Mouse (Mus musculus): Measurements from ENCODE around the gene Oit3.
A peak's percentile ranks its signal among the peaks of the same experiment; 100 is the strongest.

The Oit3 gene

DNA sequence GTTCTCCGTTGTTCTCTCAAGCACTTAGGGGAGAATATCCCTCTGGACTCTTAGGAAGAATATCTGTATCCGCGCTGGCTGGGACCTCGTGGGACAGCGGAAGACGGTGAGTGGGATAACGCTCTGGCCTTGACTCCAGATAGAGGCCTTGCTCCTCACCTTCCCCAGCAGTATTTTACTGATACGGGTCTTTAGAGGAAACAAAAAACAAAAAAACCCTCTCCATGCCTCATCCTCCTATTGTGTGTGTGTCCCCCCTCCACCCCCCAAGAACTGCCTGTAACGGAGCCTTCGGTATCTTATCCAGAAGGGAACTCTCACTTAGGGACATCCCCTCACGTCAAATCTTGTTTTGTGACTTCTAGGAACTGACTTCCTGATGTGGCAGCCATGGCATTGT, at the start of gene Oit3:
Gene Oit3, minus strand, starts transcription at position 44 of the 400 bp plus-strand sequence.
- no peak for DNase-seq (ENCODE audit: low spot score)

DNA sequence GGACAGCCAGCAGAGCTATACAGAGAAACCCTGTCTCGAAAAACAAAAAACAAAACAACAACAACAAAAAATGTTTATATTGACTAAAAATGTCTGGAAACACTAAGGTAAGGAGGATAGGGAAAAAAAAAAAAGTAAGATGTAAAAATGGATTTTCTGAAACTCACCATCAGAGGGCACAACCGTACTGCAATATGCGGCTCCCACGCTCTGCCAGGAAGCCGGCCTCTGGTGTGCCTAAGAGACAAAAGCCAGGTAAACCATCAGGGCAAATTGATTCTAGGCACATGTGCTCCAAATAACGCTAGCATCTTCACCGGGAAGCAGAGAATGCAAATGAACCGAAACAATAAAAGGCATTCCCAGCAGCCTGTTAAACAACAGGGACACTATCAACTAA, 49.3 kb upstream of the Oit3 start:
- peak; percentile 35 for DNase-seq (ENCODE audit: low spot score)

- DNase-seq (ENCODE audit: low spot score): peak; percentile 15
Observed at GRCm38 (mm10) chr10:59489411-59489810, 47.8 kb upstream of the Oit3 start.

DNA sequence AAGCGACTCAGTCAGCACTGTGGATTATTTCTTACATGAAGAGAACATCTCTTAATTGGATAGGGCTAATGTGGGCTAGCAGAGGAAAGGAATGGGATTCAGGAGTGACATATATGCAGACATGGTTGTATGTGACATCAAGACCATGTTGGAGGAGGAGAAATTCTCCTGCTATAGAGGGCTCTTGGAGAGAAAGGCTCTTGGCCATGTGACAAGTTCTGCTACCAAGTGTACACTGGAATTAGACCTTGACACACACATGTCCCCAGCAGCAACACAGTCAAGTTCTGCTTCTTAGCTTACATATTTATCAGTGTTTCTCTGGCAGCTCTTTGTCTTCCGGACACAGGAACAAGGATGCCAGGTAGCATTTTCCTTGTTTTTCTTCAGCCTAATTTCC, 45.8 kb upstream of the Oit3 start:
- DNase-seq (ENCODE audit: low spot score): peak; percentile 20

DNA sequence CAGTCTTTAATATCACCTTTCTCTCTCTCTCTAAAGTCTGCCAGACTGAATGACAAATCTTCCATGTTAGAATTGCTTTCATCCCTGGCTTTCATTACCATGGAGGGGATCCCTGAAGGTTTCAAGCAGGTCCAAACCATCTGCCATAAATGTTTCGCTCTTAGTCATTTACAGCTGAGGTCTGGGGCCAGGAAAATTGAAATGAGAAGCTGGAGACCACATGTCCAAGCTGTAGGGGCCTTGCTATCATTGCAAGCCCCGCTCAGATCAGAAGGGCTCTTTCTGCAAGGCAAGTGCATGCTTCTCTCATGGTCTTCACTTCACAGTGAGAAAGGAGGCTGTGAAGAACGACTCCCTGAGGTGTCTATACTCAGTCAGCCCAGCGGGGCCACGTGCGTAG, 42.7 kb upstream of the Oit3 start:
- DNase-seq (ENCODE audit: low spot score): no peak

DNA sequence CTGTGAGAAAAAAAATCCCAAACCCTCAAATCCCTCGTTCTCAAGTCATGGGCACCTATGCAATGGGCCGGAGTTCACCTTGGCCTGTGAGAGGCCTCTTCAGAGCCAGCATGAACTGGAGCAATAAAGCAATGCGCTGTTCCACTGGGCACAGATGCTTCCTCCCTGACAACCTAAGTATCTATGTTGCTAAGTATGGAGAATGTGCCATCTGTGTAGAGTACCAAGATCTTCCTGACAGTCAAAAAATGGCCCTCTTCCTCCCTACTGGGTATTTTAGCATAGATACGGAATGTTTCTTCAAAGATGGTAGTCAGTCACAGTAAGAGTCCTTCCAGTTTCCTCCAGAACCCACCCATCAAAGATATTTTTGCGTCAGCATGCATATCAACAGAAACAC, 39.8 kb upstream of the Oit3 start:
- no peak for DNase-seq (ENCODE audit: low spot score)

DNA sequence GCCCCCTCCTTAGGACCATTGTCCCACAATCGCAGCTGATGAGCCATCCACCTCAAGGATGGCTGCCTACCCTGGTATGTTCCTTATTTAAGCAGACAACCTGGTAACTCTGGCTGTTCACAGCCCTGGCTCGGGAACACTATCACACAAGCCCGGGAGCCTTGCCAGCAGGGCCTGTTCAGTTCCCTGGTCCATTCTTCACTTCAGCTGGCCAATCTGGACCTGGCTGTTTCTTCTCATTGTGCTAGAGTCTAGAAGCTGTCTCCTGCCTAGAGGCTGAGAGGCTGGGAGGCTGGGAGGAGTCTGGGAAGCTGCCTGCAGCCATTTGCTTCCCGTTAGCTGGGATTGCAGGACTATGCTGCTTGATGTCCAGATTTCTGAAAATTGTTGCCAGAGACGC, 28.9 kb upstream of the Oit3 start:
- no peak for DNase-seq (ENCODE audit: low spot score)

GRCm38 (mm10) chr10:59467297-59467696, 25.7 kb upstream of the Oit3 start:
- DNase-seq (ENCODE audit: low spot score): no peak

DNA sequence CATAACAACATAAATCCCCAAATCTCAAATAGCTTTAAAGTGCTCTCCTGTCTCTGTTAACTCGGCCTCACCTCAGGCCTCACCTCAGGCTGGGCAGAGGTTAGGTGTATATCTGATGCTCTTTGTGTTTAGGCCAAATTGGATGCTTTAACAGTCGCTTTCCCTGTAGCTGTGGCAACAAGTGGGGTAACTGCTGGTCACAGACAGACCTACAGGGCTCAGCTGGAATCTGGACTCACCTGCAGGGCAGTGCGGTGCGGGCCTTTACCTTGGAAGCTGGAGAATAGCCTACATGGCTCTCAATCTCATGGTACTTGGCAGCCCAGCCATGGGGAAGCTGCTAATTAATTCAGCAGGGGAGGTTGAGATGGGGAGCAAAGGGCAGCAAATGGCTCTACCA, 25.0 kb upstream of the Oit3 start:
- no peak for DNase-seq (ENCODE audit: low spot score)

DNA sequence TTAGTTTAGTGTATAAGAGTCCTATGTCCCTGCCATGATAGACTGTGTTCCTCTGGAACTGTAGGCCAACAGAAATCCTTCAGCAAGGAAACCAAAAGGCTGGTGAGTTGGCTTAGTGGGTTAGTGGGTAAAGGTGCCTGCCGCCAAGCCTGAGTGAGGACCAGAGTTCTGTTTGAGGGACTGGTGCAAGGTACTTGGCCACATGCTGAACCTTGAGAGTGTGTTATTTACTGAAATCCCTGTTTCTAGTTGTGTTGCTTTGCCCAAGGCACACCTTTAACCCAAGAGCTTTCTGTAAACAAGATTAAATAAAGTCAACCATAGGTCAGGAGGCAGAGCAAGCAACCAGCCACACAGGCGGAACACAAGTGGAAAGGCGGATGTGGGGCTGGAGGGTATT, 24.0 kb upstream of the Oit3 start:
- no peak for DNase-seq (ENCODE audit: low spot score)

- DNase-seq (ENCODE audit: low spot score): no peak
Observed at GRCm38 (mm10) chr10:59462307-59462706, 20.7 kb upstream of the Oit3 start.

DNA sequence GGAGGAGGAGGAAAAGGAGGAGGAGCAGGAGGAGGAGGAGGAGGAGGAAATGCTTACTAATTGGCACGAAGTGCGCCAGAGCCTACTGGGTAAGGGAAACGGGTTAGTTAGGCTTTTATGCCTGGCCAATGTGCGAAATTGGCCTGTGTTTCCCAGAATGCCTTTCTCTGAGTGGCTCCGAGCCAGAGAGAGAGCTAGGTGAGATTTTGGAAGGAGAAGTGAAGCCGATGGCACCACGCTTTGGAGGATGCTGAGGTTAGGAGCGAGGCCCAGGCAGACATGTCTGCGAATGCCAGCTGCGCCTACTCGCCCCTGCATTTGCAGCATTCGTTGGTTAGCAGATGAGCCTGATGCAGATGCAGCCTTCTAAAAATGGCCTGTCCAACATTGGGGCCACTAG, 18.2 kb upstream of the Oit3 start:
- no peak for DNase-seq (ENCODE audit: low spot score)

DNA sequence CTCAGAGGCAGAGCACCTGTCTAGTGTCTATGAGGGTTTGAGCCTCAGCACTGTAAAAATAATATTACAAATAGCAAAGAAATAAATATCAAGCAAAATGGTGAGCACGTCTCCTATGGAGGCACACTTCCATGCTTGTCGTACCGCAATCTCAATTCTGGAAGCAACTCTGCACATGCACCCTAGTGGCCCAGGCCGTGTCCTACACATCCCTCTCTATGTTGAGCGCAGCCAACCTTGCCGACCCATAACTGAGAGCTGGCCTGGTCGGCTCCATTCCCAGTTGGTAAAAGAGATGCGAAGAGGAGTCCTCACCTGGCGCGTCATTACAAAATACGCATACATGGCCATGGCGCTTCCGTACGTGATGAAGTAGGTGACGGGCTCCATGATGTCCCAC, 13.1 kb upstream of the Oit3 start:
- DNase-seq (ENCODE audit: low spot score): no peak

GRCm38 (mm10) chr10:59451839-59452238, 10.3 kb upstream of the Oit3 start:
- DNase-seq (ENCODE audit: low spot score): peak; percentile 48

DNA sequence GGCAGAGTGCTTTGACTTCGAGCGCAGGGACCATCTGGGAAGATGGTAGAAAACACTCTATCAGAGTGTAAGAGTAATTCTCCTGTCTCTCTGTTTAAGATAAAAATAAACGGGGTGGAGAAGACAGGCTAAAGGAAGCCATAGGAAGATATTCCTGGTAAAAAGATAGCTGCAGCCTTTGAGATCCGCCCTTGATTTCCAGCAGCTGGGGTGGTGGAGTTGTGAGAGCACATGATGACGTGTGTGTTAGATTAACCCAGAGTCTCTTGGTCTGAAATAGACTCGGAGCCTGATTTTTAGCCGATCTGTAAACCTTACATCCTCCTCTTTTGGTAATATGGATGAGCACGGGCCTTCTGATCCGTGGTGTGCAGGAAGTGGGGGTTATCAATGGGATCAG, 6.0 kb upstream of the Oit3 start:
- DNase-seq (ENCODE audit: low spot score): no peak

- peak; percentile 35 for DNase-seq (ENCODE audit: low spot score)
Observed at GRCm38 (mm10) chr10:59446911-59447437, 5.4 kb upstream of the Oit3 start.

- peak; percentile 44 for DNase-seq (ENCODE audit: low spot score)
Observed at GRCm38 (mm10) chr10:59444635-59445034, 3.1 kb upstream of the Oit3 start.

DNA sequence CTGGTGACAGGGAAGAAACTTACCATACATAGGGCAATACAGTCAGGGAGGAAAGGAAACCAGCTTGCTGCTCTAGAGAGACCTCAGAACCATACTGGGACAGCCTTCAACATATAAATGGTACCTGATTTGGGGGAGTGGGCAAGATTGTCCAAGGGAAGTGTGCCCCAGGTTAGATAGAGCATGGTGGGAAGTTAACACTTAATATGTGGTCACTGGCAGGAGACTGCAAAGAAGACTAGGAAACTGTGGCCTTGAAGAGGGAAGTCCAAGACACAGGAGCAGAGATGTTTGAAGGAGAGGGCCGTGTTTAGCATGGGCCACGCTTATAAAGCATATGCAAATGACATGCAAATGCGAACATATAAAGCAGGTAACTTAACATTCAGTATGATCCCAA, 2.5 kb upstream of the Oit3 start:
- DNase-seq (ENCODE audit: low spot score): no peak

GRCm38 (mm10) chr10:59443212-59443611, 1.6 kb upstream of the Oit3 start:
- DNase-seq (ENCODE audit: low spot score): peak; percentile 41

GRCm38 (mm10) chr10:59440177-59440576, 1.4 kb downstream of the Oit3 start:
- DNase-seq (ENCODE audit: low spot score): peak; percentile 32

- peak; percentile 49 for DNase-seq (ENCODE audit: low spot score)
Observed at GRCm38 (mm10) chr10:59439508-59439931, 2.1 kb downstream of the Oit3 start.

- DNase-seq (ENCODE audit: low spot score): peak; percentile 32
Observed at GRCm38 (mm10) chr10:59438651-59439050, 2.9 kb downstream of the Oit3 start.

- DNase-seq (ENCODE audit: low spot score): peak; percentile 34
Observed at GRCm38 (mm10) chr10:59435746-59436145, 5.8 kb downstream of the Oit3 start.

DNA sequence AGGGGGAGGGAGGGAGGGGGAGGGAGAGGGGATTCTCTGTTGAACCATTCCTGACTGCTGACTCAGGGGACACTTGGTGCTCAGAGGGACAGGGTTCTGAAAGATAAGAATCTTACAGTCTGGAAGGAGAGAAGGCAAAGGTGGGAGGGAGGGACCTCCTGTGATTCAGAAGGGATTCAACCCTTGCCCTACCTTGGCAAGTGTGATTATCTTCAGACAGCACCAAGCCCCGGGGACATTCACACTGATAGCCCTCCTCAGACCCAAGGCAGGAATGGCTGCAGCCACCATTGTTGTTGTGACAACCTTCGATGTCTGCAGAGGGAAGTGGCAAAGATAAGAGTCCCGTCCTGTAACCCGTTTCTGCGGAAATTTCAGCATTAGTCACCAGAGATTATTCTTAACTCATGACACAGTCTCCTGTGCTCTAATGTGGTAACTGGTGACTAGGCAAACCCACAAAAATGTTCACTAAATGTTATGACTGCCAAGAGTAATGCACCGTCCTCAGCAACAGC, 10.8 kb downstream of the Oit3 start:
- DNase-seq (ENCODE audit: low spot score): peak; percentile 27

Data from testis, postnatal 10 days (tissue).